ENCODE assay signal across 14 mouse cellular contexts in the genomic region with DNA sequence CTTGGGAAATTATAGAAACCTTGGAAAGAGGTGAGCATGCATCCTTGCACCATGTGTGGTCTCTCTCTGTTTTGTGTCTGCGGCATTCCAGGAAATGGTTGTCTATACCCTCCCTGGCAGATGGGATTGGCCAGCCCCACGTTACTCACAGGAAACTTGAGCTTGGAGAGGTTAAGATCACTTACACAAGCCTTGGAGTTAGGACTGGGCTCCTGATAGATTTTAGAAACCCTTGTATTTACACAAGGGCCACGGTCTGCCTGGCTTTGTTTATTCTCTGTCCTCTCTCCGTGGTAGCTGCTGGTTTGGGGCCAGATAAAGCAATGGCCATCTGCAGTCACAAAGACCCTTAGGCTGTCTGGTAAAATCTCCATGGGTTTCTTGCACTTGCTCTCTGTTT.
DNase-seq lines count a peak whose midpoint lies in the region; ATAC-seq and TF ChIP-seq lines count a peak whose summit lies in the region.
"Had no signal": no experiment of that assay in that cellular context is flagged by ENCODE, and none has a peak within 500 bp of the region (broad histone marks: within the 10 kb centered on the region; RNA-seq: fewer than 3 reads in every experiment).

No protein-coding gene starts in this region.

- peak overlapping the region; percentile 21; the same call in 1 of the 2 replicates for H3K4me2 ChIP-seq in lung, embryonic 14.5 days
- 0 out of 2 replicates have a peak overlapping the region, but pooled peaks have one; percentile 3 for H3K4me2 ChIP-seq in embryonic facial prominence, embryonic 13.5 days
- H3K4me2 ChIP-seq in stomach, embryonic 16.5 days (ENCODE audit: low read depth, low read length), result no peak overlapping the region
- H3K4me2 ChIP-seq: embryonic facial prominence, embryonic 15.5 days; forebrain, embryonic 15.5 days; liver, embryonic 13.5 days had no signal

- H3K27ac ChIP-seq in lung, embryonic 14.5 days (ENCODE audit: low read depth), result peak overlapping the region; percentile 81
- no peak overlapping the region; the same call in 1 of the 2 replicates for H3K27ac ChIP-seq in embryonic facial prominence, embryonic 13.5 days
- H3K27ac ChIP-seq in stomach, embryonic 16.5 days (ENCODE audit: low read length), result peak overlapping the region; percentile 66; the same call in 1 of the 2 replicates
- H3K27ac ChIP-seq: embryonic facial prominence, embryonic 15.5 days; forebrain, embryonic 15.5 days; hindbrain, postnatal 0 days; liver, embryonic 13.5 days had no signal

- WGBS in lung, embryonic 14.5 days, result 4% methylated on average over 4 of the region's 4 CpGs
- 8% methylated on average over 4 of the region's 4 CpGs for WGBS in embryonic facial prominence, embryonic 13.5 days
- 7% methylated on average over 4 of the region's 4 CpGs for WGBS in stomach, embryonic 16.5 days

- H3K4me1 ChIP-seq in lung, embryonic 14.5 days (ENCODE audit: insufficient read depth), result peaks cover 25% of the 10 kb centered on the region
- H3K4me1 ChIP-seq in embryonic facial prominence, embryonic 13.5 days, result peaks cover 41% of the 10 kb centered on the region
- peaks cover 40% of the 10 kb centered on the region for H3K4me1 ChIP-seq in stomach, embryonic 16.5 days (ENCODE audit: control insufficient read depth, insufficient read depth, low read length)

- ATAC-seq in lung, embryonic 14.5 days (ENCODE audit: insufficient read depth), result peak; percentile 89
- no peak for ATAC-seq in embryonic facial prominence, embryonic 13.5 days (ENCODE audit: insufficient number of reproducible peaks, insufficient read depth, low FRiP score, low TSS enrichment, low read depth)
- peak; percentile 83; the same call in 1 of the 2 replicates for ATAC-seq in stomach, embryonic 16.5 days (ENCODE audit: insufficient read depth, low FRiP score)
- ATAC-seq: forebrain, embryonic 15.5 days; hindbrain, postnatal 0 days had no signal

- TF ChIP-seq CTCF in lung, embryonic 14.5 days (IDR thresholded peaks at IDR 0.05; ENCODE audit: low read depth), result no peak

- no peaks in the 10 kb centered on the region for H3K9me3 ChIP-seq in lung, embryonic 14.5 days (ENCODE audit: low read depth, low read length)
- H3K9me3 ChIP-seq in embryonic facial prominence, embryonic 13.5 days, result no peaks in the 10 kb centered on the region
- no peaks in the 10 kb centered on the region for H3K9me3 ChIP-seq in stomach, embryonic 16.5 days (replicated peaks; ENCODE audit: control insufficient read depth, low read length)
- H3K9me3 ChIP-seq: embryonic facial prominence, embryonic 15.5 days; forebrain, embryonic 15.5 days; liver, embryonic 13.5 days; megakaryocyte, embryonic 14.5 days had no signal

- H3K9ac ChIP-seq in lung, embryonic 14.5 days, result no peak overlapping the region
- no peak overlapping the region for H3K9ac ChIP-seq in embryonic facial prominence, embryonic 13.5 days
- H3K9ac ChIP-seq in stomach, embryonic 16.5 days (ENCODE audit: low read length), result no peak overlapping the region
- H3K9ac ChIP-seq: embryonic facial prominence, embryonic 15.5 days; forebrain, embryonic 15.5 days; liver, embryonic 13.5 days had no signal

- no peaks in the 10 kb centered on the region for H3K27me3 ChIP-seq in lung, embryonic 14.5 days (ENCODE audit: insufficient read depth, low read length)
- no peaks in the 10 kb centered on the region for H3K27me3 ChIP-seq in embryonic facial prominence, embryonic 13.5 days
- H3K27me3 ChIP-seq in stomach, embryonic 16.5 days (ENCODE audit: control insufficient read depth, insufficient read depth, low read length), result no peaks in the 10 kb centered on the region
- H3K27me3 ChIP-seq: embryonic facial prominence, embryonic 15.5 days; forebrain, embryonic 15.5 days; liver, embryonic 13.5 days had no signal

- H3K4me3 ChIP-seq in lung, embryonic 14.5 days (ENCODE audit: low read depth, low read length), result no peak overlapping the region
- no peak overlapping the region for H3K4me3 ChIP-seq in embryonic facial prominence, embryonic 13.5 days
- no peak overlapping the region for H3K4me3 ChIP-seq in stomach, embryonic 16.5 days (replicated peaks; ENCODE audit: low read length)
- H3K4me3 ChIP-seq: embryonic facial prominence, embryonic 15.5 days; forebrain, embryonic 15.5 days; liver, embryonic 13.5 days; megakaryocyte, embryonic 14.5 days had no signal

- DNase-seq in embryo, embryonic 10 days (ENCODE audit: low spot score), result peak; percentile 74
- DNase-seq in embryo, embryonic 9.5 days (ENCODE audit: extremely low spot score), result no peak
- DNase-seq in lung, embryonic 14.5 days, result peak; percentile 75
- DNase-seq in lung, postnatal 14 days, result no peak
- DNase-seq in frontal cortex, adult 2 months (ENCODE audit: extremely low spot score in 1 of 2, low spot score in 1 of 2), result no peak
- no peak for DNase-seq in layer of hippocampus, adult 9-11 months
- DNase-seq: gastrocnemius, postnatal 25 days; liver, embryonic 13.5 days had no signal

- peaks cover 19% of the 10 kb centered on the region for H3K36me3 ChIP-seq in lung, embryonic 14.5 days (ENCODE audit: insufficient read depth)
- H3K36me3 ChIP-seq in embryonic facial prominence, embryonic 13.5 days, result peaks cover 18% of the 10 kb centered on the region
- peaks cover 5% of the 10 kb centered on the region for H3K36me3 ChIP-seq in stomach, embryonic 16.5 days (ENCODE audit: control insufficient read depth, insufficient read depth, low read length)
- H3K36me3 ChIP-seq: forebrain, embryonic 15.5 days had no signal

Comparison
In these comparisons a context has a peak if more than half of its experiments do, and no peak if none do; other contexts are left out.
1. DNase-seq: peak in embryo, embryonic 10 days (single experiment) and lung, embryonic 14.5 days (single experiment); none in embryo, embryonic 9.5 days (single experiment), lung, postnatal 14 days (single experiment), frontal cortex, adult 2 months (0 of 2) and layer of hippocampus, adult 9-11 months (single experiment).